Mouse (Mus musculus) heart, embryonic 11.5 days (tissue): Measurements from ENCODE around the gene Bdkrb2. TPM values are rescaled to one million over a fixed set of nuclear protein-coding genes. Genes with fewer than 3 reads are reported as not detected.

Experiments
- ATAC-seq: fragments of 200-750 bp; cut with Nextera tagmentation; replicated peaks from 2 replicates; pipeline ENCODE4 v1.8.0; 2017; ENCODE audit warnings: moderate library complexity; ENCODE audit not compliant: insufficient number of reproducible peaks, low FRiP score, low TSS enrichment
- H3K27ac ChIP-seq: fragments of 300-500 bp; sonication (generic); 2 replicates; pipeline ENCODE4 v1.5.1; 2014; ENCODE audit warnings: mild to moderate bottlenecking, low read depth, low read length
- H3K27me3 ChIP-seq: fragments of 300-500 bp; sonication (generic); 2 replicates; pipeline ENCODE4 v1.6.1; 2014; ENCODE audit warnings: mild to moderate bottlenecking, low read length, mixed read lengths; ENCODE audit not compliant: control insufficient read depth, insufficient read depth
- H3K36me3 ChIP-seq: fragments of 300-500 bp; sonication (generic); 2 replicates; pipeline ENCODE4 v1.6.1; 2014; ENCODE audit warnings: mild to moderate bottlenecking, low read length, moderate library complexity, mixed read lengths; ENCODE audit not compliant: control insufficient read depth, insufficient read depth
- H3K4me1 ChIP-seq: fragments of 300-500 bp; sonication (generic); 2 replicates; pipeline ENCODE4 v1.6.1; 2014; ENCODE audit warnings: low read length; ENCODE audit not compliant: control insufficient read depth, insufficient read depth
- H3K4me2 ChIP-seq: fragments of 300-500 bp; sonication (generic); 2 replicates; pipeline ENCODE4 v1.6.1; 2014; ENCODE audit warnings: mild to moderate bottlenecking, moderate library complexity
- H3K4me3 ChIP-seq: fragments of 300-500 bp; sonication (generic); 2 replicates; pipeline ENCODE4 v1.5.1; 2014; ENCODE audit warnings: low read depth, low read length
- H3K9ac ChIP-seq: fragments of 300-500 bp; sonication (generic); 2 replicates; pipeline ENCODE4 v1.6.1; 2014; ENCODE audit warnings: mild to moderate bottlenecking, low read depth, low read length, moderate library complexity
- H3K9me3 ChIP-seq: fragments of 300-500 bp; sonication (generic); replicated peaks from 2 replicates; pipeline ENCODE4 v1.6.1; 2016; ENCODE audit warnings: low read length; ENCODE audit not compliant: control insufficient read depth
- WGBS: fragments of 180-500 bp; shearing (Covaris S2); extraction: QIAGEN DNeasy Blood & Tissue Kit; methylation state at CpG from one replicate; pipeline ENCODE4 v1.1.7; 2014; ENCODE audit not compliant: insufficient replicate concordance; 5-methylcytosine and 5-hydroxymethylcytosine counted together
- polyA plus RNA-seq: library from polyadenylated mRNA; unstranded; fragments of >200 nt; fragmentation: Nextera tagmentation; extraction: Ambion mirVana; gene quantifications from 2 replicates; pipeline ENCODE4 v1.2.1, GENCODE M21; 2014

The Bdkrb2 gene
- polyA plus RNA-seq, 1 experiment from 2014 or later: 0.42 TPM

DNA sequence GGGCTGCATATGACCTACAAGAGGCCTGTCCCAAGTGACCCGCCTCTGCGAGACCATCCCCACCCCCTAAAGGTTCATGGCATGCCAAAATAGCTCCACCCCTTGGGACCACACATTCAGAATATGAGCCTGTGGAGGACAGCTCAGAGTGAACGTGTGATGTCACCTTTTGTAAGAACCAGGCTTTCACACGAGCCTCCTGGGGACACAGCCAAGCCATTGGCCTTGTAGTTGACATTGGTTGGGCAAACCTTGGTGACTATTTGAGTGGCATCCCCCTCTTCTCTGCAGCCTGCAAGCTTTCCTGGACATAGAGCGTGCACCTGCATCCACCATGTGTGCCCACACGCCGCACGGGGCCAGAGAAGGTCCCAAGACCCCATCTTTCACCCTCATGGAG is 24.5 kb downstream of the Bdkrb2 start:
- no peak overlapping the region for H3K27ac ChIP-seq
- peaks cover 7% of the 10 kb centered on the region for H3K4me1 ChIP-seq
- H3K27me3 ChIP-seq: no peaks in the 10 kb centered on the region
- no peaks in the 10 kb centered on the region for H3K9me3 ChIP-seq
- ATAC-seq: no peak
- H3K9ac ChIP-seq: no peak overlapping the region
- H3K4me3 ChIP-seq: no peak overlapping the region
- H3K4me2 ChIP-seq: no peak overlapping the region
- no peaks in the 10 kb centered on the region for H3K36me3 ChIP-seq
- WGBS: 78% methylated on average over 8 of the region's 8 CpGs

DNA sequence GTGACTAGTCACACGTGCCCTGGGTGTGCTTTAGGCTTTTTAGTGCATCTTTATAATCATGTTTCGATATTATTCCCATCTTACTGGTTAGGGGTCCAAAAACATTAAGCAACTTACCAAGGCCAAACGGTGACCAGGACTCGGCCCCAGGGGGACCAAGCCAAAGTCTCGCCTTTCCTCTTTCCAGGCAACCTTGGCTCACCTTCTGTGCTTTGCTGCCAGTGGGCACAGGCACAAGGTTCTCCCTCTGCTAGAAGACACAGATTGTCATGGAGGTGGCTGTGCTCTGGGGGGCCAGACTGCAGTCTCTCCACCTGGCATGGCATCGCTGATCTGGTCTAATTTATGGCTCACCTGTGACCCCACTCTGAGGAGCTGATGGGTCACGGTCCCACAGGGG is 27.8 kb downstream of the Bdkrb2 start:
- H3K27me3 ChIP-seq: no peaks in the 10 kb centered on the region
- no peak for ATAC-seq
- no peaks in the 10 kb centered on the region for H3K9me3 ChIP-seq
- 0 out of 2 replicates have a peak, but pooled peaks cover 5% of the 10 kb centered on the region for H3K4me1 ChIP-seq
- no peak overlapping the region for H3K27ac ChIP-seq
- no peak overlapping the region for H3K9ac ChIP-seq
- no peak overlapping the region for H3K4me2 ChIP-seq
- no peaks in the 10 kb centered on the region for H3K36me3 ChIP-seq
- H3K4me3 ChIP-seq: no peak overlapping the region
- WGBS: 84% methylated on average over 7 of the region's 7 CpGs

DNA sequence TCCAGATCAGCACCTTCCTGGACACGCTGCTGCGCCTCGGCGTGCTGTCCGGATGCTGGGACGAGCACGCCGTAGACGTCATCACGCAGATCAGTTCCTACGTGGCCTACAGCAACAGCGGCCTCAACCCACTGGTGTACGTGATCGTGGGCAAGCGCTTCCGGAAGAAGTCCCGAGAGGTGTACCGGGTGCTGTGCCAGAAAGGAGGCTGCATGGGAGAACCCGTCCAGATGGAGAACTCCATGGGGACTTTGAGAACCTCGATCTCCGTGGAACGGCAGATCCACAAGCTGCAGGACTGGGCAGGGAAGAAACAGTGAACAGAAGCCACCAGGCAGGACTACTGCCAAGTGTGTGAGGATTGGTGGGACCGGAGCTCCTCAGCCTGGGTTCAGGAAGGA is 29.3 kb downstream of the Bdkrb2 start:
- H3K36me3 ChIP-seq: no peaks in the 10 kb centered on the region
- WGBS: 89% methylated on average over 23 of the region's 23 CpGs
- H3K4me2 ChIP-seq: no peak overlapping the region
- H3K27ac ChIP-seq: no peak overlapping the region
- no peaks in the 10 kb centered on the region for H3K9me3 ChIP-seq
- no peak overlapping the region for H3K9ac ChIP-seq
- H3K4me3 ChIP-seq: no peak overlapping the region
- 0 out of 2 replicates have a peak, but pooled peaks cover 5% of the 10 kb centered on the region for H3K4me1 ChIP-seq
- H3K27me3 ChIP-seq: no peaks in the 10 kb centered on the region
- no peak for ATAC-seq

DNA sequence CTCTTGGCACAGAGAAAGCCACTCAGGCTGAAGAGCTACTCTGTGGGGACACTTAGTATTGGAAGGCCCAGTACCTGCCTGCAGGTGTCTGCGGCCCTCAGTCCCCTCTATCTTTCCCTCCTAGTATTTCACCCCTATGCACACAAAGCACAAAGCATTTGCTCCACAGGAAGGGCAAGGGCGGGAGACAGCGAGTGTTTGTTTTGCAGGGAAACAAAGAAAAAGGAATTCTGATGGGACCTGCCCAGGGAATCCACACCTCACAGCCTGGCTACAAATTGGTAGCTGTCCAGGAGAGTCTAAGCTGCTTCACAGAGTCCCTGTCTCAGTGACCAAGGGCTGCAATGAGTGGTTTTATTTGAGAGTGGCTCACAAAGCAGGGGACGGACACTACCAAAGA is 30.4 kb downstream of the Bdkrb2 start:
- Histone ChIP-seq H3K9me3 (no peaks in the 10 kb centered on the region), H3K27me3 (no peaks in the 10 kb centered on the region), H3K36me3 (no peaks in the 10 kb centered on the region), H3K4me2 (no peak overlapping the region), H3K9ac (no peak overlapping the region), H3K4me3 (no peak overlapping the region), H3K4me1 (0 out of 2 replicates have a peak, but pooled peaks cover 5% of the 10 kb centered on the region), H3K27ac (no peak overlapping the region)
- WGBS: 69% methylated on average over 4 of the region's 4 CpGs
- ATAC-seq: no peak

DNA sequence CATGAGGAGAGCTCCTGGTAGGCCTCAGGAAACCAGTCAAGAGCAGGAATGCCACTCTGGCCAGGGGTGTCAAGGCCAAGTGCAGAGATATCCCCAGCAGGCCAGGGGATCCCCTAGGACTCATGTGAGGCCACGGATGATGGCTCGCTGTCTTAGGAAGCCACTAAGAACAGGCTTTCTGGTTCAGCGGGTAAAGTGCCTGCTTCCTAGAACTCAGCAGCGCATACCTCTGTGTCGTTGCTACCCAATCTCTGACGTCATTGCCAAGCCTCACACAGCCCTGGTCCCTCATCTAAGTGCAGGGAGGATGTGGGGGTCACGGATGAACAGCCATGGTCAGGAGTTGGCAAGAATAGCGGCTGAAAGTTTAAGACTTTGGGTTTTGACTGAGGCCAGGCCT is 34.1 kb downstream of the Bdkrb2 start:
- Histone ChIP-seq H3K27ac (no peak overlapping the region), H3K9me3 (no peaks in the 10 kb centered on the region), H3K36me3 (no peaks in the 10 kb centered on the region), H3K9ac (no peak overlapping the region), H3K4me1 (0 out of 2 replicates have a peak, but pooled peaks cover 5% of the 10 kb centered on the region), H3K4me2 (no peak overlapping the region), H3K4me3 (no peak overlapping the region), H3K27me3 (no peaks in the 10 kb centered on the region)
- 75% methylated on average over 8 of the region's 8 CpGs for WGBS
- ATAC-seq: no peak

DNA sequence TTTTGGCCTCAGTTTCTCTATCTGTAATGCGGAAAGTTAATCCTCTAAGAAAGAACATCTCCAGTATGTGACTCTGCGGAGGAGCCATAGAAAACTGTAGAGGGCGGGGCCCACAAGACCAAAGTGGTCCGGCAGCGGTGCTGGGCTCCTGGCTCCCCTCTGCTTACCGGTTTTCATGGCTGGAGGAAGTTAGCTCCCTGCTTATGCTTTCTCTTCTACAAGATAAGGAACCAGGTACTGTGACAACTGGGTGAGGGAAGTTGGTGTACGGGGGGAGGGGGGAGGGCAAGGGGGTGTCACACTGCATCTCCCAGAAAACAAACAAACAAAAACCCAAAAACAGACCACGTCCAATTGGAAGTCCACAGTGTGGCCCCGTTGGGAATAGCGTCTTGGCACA is 35.5 kb downstream of the Bdkrb2 start:
- no peak overlapping the region for H3K4me3 ChIP-seq
- no peaks in the 10 kb centered on the region for H3K27me3 ChIP-seq
- no peaks in the 10 kb centered on the region for H3K36me3 ChIP-seq
- H3K9ac ChIP-seq: no peak overlapping the region
- no peak overlapping the region for H3K4me2 ChIP-seq
- 70% methylated on average over 10 of the region's 10 CpGs for WGBS
- H3K27ac ChIP-seq: no peak overlapping the region
- 0 out of 2 replicates have a peak, but pooled peaks cover 5% of the 10 kb centered on the region for H3K4me1 ChIP-seq
- ATAC-seq: no peak
- H3K9me3 ChIP-seq: no peaks in the 10 kb centered on the region

DNA sequence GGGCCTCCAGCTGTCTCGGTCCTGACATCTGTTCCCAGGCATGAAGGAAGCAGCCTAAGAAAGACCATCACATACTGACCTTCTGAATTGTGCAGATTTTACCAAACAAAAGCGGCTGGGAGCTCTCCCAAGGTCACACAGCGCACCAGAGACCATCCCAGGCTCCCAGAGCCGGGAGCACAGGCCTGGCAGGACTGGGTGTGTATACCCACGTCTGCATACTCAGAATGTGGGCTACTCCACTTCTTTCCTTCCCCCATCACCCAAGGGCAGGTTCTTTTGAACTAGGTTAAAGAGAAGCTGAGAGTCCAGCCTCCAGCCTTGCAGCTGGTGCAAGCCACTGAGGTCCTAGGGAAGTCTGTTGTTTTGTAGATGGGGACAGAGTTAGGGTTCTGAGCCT is 36.1 kb downstream of the Bdkrb2 start:
- Histone ChIP-seq H3K4me1 (0 out of 2 replicates have a peak, but pooled peaks cover 5% of the 10 kb centered on the region), H3K9me3 (no peaks in the 10 kb centered on the region), H3K27me3 (no peaks in the 10 kb centered on the region), H3K4me2 (no peak overlapping the region), H3K27ac (no peak overlapping the region), H3K4me3 (no peak overlapping the region), H3K9ac (no peak overlapping the region), H3K36me3 (no peaks in the 10 kb centered on the region)
- WGBS: 70% methylated on average over 5 of the region's 5 CpGs
- ATAC-seq: no peak

DNA sequence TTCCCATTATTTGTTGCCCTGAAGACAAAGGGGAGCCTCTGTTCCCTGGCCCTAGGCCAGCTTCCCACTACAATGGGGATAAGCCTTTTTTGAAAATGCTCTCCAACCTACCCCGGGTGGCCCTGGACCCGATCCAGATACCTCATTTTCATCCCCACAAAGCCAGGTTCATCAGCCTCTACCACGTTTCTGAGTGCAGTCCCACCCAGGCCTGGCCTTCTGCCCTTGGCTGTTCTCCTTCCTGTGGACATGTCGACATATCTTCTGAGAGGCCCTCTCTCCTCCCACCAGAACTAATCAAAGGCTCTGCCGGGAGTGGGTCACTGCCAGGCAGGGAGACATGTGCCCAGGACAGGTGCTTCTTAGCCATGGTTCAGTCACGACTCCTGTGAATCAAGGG is 38.6 kb downstream of the Bdkrb2 start:
- no peak overlapping the region for H3K4me2 ChIP-seq
- no peaks in the 10 kb centered on the region for H3K27me3 ChIP-seq
- no peaks in the 10 kb centered on the region for H3K9me3 ChIP-seq
- no peak overlapping the region for H3K9ac ChIP-seq
- no peaks in the 10 kb centered on the region for H3K36me3 ChIP-seq
- H3K4me3 ChIP-seq: no peak overlapping the region
- ATAC-seq: no peak
- WGBS: 52% methylated on average over 6 of the region's 6 CpGs
- no peaks in the 10 kb centered on the region for H3K4me1 ChIP-seq
- H3K27ac ChIP-seq: no peak overlapping the region

DNA sequence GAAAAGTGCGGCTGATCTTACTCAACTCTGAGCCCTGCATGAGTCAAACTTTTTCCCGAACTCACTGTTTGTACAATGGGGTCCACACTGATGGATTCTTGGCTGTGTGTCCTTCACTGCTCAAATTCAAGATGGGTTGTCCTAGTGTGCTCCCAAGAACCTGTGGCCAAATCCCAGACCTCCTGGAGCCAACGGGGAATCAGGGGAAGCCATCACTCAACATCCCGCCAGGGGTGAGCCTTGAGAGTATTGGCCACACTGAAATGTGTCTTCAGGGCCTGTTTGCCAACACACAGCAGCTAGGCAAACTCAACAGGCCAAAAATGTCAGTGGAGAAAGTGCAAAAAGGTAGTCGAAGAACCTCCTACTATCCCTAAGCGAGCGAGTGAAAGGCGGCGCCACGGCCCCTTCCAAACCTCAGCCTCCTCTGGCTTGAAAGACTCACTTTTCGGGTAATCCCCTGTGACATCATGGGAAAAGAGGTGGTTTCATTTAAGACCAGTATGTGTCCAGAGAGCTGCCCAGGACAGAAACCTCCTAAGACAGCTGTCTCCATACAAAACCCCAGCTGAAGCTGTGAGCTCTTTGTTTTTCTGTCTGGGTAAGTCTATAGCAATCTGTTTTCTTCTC is 39.7 kb downstream of the Bdkrb2 start, which contains the start of gene Bdkrb1:
Bdkrb1 (plus strand) TSS at position 505 of the 630 bp plus-strand sequence.
- Histone ChIP-seq H3K9me3 (no peaks in the 10 kb centered on the region), H3K4me1 (no peaks in the 10 kb centered on the region), H3K27ac (no peak within 1 kb of the TSS), H3K4me3 (no peak within 1 kb of the TSS), H3K9ac (no peak within 1 kb of the TSS), H3K4me2 (no peak within 1 kb of the TSS), H3K36me3 (no peaks in the 10 kb centered on the region), H3K27me3 (no peaks in the 10 kb centered on the region)
- no peak for ATAC-seq
- WGBS: 83% methylated on average over 11 of the region's 11 CpGs
